Mouse (Mus musculus): Measurements from ENCODE around the gene Tril. TPM values are rescaled to one million over a fixed set of nuclear protein-coding genes. Genes with fewer than 3 reads are reported as not detected.

Gene Tril
- 10 to 100 TPM; 32.3 to 45.3 TPM for total RNA-seq (2021)
- long read RNA-seq, experiment 1, full-length matches to known transcripts: 34 of 34 reads
- long read RNA-seq, experiment 1, partial matches to known transcripts: 0 of 34 reads
- long read RNA-seq, experiment 1, other reads (novel, unspliced or antisense): 0 of 34 reads
- long read RNA-seq, experiment 2, full-length matches to known transcripts: 102 of 102 reads
- long read RNA-seq, experiment 2, partial matches to known transcripts: 0 of 102 reads
- long read RNA-seq, experiment 2, other reads (novel, unspliced or antisense): 0 of 102 reads

DNA sequence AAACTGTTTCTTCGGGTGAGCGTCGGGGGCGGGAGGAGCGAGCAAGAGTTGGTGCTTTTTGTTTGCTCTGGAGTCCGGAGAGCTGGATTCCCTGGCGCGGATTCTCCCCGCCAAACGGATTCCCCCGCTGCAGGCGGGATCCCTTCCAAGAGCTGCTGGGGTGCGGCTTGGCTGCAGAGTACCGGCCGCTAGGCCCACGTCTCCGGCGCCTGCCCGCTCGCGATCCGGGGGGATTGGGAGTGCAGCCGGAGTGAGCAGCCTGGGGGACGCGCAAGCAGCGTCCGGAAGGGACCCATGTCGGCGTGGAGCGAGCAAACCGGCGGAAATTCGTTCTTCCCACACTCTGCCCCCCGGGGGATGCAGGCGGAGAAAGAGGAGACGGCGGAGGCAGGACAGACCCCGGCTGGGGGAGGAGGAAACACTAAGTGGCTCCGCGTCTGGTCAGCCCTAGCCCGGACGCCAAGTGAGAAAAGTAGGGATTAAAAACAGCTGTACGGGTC, at the start of gene Tril:
Gene Tril (minus strand): TSS at position 345 of the 500 bp plus-strand sequence.
- DNase-seq (ENCODE audit: low spot score in 2 of 2): peak; percentile 44

DNA sequence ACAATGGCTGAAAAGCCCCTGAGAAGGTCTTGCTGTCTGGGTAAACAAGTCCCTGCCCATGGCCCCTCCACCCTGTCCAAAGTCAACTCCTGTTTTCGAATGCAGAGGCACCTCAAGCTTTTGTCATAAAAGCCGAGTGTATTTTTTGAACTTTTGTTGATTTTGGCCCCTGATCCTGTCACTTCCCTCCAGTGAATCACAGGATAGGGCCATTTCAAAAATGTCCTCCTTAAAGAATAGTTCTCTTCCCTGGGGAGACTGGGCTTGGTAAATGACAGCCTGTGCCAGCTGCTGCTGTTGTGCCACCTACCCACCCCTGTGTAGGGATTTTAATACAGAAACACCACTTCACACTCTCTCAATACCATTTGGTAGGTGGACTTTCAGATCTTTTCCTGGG, 42.4 kb upstream of the Tril start:
- no peak for DNase-seq (ENCODE audit: low spot score in 2 of 2)

DNA sequence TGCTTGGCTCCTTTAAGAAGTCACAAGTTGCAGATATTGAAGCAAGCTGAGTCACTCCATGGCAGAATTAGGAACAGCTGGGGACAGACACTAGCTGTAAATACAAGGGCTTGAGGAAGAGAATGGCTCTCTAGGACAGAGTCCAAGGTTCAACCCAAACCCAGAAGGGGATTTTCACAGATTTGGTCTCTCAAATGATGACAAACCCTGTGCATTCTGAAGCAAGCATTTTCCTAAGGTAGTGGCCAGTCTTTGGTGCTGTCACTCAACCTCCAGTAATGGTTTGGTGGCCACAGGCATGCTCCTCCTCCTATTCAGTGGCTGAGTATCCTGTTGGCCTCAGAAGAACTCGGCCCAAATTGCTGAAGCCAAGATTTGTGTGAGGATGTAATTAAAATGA, 38.5 kb upstream of the Tril start:
- no peak for DNase-seq (ENCODE audit: low spot score in 2 of 2)

DNA sequence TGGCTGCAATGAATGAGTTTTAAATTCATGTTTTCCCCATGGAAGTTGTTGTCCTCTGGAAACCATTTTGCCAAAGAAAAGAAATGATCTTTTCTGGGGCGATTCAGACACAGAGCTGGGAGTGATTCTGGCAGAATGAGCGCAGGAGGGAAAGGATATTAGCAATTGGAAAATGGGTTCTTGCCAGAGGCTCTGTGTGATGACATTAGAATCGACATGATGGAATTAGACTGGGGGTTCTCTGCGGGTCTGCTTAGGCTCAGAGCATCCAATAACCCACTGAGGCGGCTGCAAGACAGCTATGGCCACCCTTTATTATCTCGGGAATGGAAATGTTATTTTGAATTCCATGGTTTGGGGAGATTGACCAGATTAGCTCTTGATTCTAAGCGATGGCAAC, 37.2 kb upstream of the Tril start:
- no peak for DNase-seq (ENCODE audit: low spot score in 2 of 2)

DNA sequence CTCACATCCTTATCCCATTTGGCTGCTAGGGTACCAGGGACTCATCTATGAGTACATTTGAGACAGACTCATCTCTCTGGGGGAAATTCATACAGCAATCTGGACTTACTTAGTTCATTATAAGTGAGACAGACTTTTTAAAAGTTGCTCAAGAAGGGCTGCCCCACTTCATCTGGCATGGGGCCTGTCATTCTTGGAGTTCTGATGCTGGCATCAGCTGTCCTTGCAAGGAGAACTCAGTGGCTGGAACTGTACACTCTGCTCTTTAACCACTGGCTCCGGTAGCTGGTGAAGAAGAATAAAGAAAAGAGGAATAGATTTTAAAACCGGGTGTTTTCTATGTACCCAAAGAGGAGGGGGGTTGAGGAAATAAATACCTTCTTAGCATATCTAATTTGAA, 36.1 kb upstream of the Tril start:
- DNase-seq (ENCODE audit: low spot score in 2 of 2): no peak

DNA sequence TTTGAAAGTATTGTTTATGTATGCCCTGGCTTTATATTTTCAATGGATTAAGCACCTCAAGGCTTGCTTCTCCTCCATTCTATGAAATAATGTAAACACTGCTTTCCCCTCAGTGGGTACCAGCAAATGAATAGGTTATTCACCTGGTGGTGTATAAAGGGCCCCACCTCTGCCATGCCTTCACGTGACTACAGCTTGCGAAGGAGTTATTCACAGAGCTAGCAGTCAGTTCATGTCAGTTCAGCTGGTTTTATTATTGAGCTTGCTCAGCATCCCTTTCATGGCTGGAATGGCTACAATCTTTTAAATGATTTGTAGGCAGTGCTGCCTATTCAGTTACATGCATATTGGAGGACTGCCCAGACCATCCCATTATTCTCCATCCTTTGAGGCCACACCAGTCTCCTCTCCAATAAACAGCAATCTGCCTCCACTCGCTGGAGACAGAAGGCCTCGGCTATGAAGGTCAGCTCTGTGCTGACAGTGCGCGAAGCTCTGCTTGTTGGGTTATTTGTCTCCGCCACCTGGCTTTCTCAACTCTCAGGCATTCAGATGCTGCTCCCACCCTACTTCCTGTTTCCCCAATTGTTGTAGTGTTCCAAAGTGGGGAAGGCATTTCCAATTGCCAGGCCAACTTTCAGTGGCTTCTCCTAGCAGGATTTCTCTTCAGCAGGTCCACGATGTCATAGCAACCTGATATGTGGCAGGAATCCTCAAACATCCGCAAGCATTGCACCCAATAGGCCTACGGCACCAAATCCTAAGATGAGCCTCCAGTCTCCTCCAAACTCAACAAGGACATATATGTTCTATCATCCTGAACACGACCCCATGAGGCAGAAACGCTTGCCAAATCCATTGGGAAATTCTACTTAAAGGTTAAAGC, 34.6 kb upstream of the Tril start:
- DNase-seq (ENCODE audit: low spot score in 2 of 2): no peak

DNA sequence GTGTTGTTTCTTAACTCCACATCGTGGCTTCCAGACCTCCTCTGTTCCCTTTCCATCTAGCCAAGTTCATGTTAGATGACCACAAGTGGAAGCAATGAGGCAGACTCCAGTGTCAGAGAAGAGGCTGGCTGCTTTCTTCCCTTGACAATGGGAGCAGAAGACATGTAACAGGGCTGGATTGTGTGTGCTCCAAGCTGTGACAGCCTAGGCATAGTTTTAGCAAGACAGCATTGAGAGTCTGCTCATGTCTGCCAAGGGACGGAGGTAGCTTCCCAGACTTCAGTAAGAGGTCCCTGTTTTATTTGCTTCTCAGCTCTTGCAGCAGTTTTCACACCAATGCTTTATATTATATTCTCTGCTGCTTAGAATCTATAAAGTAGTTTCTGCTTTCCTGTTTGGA, 33.6 kb upstream of the Tril start:
- no peak for DNase-seq (ENCODE audit: low spot score in 2 of 2)

DNA sequence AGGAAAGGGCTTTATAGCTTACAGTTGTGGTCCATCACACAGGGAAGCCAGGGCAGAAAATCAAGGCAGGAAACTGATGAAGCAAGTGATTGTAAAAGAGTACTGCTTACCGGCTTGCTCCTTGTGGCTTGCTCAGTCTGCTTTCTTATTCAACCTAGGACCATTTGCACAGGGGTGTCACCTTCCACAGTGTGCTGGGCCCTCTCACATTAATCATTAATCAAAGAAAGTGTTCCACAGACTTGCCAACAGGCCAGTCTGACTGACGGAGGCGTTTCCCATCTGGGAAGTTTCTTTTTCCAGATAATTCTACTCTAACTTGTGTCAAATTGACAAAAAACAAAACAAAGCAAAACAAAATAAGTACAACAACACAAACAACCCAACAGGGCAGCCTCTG, 32.9 kb upstream of the Tril start:
- DNase-seq (ENCODE audit: low spot score in 2 of 2): no peak

DNA sequence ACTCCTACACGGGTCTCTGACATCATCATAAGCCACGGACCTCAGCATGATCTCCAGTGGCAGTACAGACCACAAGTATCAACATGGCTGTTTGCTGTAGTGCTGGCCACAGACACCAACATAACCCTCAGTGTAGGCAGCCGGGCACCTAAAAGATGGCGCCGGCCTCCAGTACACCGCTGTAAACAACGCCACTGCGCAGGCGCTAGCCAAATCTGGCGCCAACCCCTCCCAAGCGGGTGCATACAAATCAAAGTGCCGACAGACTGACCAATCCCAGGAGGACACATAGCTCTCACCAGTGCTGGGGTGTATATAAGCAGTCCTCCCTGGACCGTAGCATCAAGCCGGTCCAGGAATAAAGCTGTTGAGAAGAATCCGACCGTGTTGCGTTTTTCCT, 24.0 kb upstream of the Tril start:
- DNase-seq (ENCODE audit: low spot score in 2 of 2): no peak

DNA sequence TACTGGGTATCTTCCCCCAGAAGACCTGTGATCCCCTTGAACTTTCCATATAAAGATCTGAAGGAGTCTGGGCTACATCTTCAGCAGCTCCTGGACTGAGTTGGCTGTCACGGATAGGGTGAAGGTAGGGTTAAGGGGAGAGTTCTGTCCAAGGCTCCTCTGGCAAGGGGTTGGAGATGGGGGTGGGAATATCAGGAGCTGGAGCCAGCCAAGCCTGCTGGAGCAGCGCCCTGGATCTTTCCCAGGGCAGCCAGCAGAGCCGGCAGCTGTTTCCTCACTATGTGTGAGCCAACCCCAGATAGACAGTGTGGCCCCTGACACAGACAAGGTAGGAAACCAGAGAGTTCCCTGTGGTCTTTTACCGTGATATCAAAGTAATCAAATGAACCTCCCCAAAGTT, 4.6 kb upstream of the Tril start:
- DNase-seq (ENCODE audit: low spot score in 2 of 2): no peak

DNA sequence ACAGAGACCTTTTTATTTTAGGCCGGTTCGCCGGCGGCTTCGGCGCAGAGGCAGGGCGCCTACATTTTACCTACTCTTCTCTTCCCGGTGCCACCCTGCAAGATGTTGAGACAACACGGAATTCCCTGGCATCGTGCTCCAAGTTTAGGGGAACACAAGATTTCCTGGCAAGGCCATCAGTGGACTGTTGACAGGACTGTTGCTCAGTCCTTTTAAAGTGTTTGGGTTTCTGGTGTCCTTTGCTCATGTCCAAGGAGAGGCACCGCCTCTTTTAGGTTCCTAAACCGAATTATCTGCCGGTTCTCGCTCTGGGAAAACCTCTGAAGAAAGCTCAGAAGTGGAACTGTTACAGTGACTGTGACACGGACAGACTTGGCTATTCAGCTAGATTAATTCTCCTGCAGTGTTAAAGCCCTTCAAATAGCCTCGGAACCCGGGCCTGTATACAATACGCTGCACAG, 441 bp upstream of the Tril start:
- no peak for DNase-seq (ENCODE audit: low spot score in 2 of 2)

DNA sequence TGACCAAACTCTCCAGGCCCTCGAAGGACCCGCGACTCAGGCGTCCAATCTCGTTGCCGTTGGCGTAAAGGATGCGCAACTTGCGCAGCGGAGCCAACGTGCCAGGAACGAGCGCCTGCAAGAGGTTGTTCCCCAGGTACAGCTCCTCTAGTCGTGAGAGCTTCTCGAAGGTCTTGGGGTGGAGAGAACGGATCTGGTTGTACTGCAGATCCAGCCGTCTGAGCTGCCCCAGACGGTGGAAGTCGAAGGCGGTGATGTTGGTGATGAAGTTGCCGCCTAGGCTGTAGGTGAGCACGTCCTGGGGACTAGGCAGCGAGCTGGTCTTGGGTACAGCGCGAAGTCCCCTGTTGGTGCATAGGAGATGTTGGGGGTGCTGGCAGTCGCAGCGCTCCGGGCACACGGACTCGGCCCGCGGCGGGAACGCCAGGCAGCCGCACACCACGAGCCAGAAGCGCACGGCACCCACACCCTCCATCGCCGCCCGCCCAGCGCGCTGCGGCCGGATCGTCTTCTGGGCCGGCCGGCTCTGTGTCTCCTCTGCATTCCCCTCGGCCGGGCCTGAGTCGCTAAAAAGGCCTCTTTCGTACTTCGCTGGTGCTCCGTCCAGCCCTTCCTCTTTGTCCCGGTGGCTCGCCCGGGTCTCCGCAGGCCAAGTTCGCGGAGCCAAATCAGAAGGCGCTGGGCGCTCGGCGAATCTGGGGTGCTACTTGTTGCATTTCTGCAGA, 707 bp downstream of the Tril start:
- DNase-seq (ENCODE audit: low spot score in 2 of 2): peak; percentile 26 to 35

DNA sequence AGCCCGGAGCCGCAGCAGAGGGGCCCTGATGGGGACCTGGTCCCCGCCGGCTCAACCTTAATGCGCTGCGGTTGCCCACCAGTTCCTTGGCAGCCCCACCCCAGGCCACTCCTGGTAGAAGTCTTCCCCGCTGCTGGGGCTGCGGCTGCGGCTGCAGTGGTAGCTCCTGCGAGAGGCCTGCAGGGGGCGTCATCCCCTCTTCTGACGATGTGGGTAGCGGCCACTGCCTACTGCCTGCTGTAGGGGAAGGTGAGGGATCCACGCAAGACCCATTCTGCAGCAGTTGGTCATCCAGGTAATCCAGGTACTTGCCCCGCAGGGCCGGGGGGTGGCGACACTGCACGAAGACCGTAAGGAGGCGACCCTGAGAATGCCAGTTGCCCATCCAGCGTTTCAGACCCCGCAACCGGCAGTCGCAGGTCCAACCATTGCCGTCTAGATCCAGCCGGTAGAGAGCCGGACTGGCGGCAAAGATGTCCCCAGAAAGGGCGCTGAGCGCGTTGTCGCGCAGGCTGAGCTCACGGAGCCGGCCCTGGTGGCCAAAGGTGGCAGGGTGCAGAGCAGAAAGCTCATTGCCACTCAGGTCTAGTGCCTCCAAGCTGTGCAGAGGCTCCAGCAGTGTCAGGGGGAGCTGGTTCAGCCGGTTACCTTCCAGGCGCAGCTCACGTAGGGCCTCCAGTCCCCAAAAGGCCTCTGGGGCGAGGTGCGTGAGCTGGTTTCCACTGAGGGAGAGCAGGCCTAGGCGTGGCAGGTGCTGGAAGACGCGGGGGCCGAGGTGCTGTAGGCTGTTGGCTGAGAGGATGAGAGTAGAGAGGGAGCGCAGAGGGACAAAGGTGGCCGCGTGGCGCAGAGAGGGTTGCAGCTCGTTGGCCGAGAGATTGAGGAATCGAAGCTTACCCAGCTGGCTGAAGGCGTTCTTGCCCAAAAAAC, 1.6 kb downstream of the Tril start:
- DNase-seq (ENCODE audit: low spot score in 2 of 2): no peak

DNA sequence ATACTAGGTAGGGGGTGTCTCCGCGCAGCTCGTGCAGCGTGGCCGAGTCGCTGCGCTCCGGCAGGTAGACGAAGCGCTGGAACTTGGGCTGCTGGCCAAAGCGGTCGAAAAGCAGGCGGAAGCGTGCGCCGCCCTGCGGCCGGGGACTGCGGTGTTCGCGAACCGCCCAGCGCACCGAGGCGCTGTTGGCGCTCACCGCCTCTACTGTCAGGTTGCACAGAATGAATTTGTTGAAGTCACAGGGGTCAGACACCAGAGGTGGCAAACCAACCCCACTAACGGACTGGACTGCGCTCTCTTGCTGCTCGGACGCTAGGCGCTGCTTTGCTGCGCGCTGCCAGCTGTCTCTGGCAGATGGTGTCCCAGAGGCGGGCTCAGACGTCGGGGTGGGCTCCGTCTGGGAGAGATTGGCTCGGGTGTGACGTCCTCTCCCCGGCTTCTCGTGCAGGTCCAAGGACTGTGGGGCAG, 2.3 kb downstream of the Tril start:
- DNase-seq (ENCODE audit: low spot score in 2 of 2): peak; percentile 62 to 64

DNA sequence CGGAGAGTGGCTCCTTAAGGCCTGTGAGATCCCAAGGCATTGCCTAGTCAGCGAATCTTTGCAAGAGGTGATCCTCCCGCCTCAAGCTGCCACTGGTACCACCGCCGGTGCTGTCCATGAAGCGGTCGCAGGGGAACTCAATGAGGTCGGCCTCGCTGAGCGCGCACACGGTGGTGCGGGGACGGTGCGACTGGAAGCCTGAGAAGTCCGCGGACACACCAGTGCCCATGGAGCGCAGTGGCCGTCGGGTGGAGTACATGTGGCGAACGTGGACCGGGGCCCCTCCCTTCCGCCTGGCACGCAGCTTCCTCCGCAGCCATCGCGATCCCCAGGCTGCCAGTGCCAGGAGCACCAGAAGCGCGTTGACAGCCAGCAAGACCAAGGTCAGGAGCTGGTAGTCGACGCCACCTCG, 2.9 kb downstream of the Tril start:
- DNase-seq (ENCODE audit: low spot score in 2 of 2): no peak

DNA sequence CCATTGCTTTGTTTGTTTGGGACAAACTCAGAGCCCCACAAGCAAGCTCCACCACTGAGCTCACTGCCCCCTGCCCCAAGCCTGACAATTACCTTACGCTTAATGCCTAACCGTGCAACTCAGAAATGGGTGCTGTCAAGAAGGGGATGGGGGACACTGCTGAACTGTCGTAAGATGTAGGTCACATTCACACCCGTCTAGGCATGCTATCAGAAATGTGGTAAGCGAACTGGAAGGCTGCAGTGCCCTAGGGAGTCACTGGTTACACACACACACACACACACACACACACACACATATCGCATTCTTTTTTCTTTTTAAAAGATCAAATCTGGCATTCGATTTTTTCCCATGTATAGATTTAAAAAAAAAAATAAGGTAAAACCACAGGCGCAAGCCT, 4.0 kb downstream of the Tril start:
- no peak for DNase-seq (ENCODE audit: low spot score in 2 of 2)

DNA sequence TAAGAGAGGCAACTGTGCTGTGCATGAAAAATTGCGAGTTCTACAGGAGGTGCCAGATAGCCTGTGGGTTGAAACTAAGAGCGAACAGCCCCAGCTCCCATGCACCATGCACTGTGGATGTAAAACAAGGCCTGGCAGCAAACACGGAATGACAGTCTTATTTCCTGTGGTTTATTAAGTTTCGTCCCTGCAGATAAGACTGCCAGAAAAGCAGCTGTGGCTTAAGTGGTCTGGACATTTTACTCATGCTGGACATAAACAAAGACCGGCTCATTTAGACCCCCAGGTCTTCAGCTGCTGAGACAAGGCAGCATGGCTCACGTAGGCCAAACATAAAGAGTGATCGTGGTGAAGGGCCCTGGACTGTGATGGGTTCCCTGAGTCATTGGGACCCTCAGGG, 4.9 kb downstream of the Tril start:
- no peak for DNase-seq (ENCODE audit: low spot score in 2 of 2)

DNA sequence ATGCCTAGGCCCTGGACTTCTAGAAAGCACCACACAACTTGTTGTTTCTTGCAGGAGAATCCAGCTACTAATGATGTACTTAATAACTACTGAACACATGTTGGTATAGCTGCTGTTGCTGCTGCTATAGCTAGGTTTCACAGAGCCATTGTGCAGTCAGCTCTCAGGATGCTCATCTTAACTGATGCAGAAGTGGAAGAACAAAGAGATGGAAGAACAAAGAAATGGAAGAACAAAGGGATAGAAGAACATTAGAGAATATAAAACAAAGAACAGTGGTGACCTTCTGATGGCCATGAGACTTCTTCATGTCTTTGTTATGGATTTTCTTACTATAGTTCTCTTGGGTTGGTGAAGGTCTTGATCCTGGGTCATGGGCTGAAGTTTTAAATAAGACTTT, 6.4 kb downstream of the Tril start:
- DNase-seq (ENCODE audit: low spot score in 2 of 2): no peak

DNA sequence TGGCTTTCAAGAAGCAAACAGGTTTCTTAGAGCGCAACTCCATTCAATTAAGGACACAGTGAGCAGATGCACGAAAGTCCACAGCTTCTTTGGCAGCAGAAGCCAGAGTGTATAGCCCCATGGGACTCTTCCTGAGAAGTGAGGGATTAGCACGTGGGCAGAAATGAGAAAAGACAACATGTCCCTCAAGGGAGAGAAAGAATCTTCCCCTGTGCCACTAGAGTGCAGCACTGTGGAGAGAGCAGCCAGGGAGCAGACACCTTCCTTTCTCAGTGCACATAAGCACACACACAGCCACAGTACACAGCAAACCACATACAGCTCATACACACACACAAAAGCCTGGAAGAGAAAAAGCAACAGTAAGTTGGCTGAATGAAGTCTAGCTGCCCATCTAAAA, 8.4 kb downstream of the Tril start:
- no peak for DNase-seq (ENCODE audit: low spot score in 2 of 2)

DNA sequence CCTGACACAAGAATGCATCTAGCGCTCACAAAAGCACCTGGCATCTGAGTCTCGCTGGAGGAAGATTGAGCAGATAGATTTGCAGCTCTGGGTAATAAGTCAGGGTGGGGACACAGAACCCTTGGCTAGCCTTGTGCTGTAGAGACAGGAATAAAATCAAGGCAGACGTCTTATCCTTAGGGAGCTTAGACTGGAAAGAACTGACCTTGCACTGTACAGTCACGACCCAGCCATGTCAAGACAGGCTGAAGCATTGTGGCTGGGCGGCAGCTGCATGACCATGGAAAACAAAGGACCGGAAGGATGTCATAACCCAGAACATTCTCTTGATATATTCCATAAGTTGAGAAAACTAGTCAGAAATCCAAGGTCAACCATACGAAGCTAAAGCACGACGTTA, 11.8 kb downstream of the Tril start:
- no peak for DNase-seq (ENCODE audit: low spot score in 2 of 2)

DNA sequence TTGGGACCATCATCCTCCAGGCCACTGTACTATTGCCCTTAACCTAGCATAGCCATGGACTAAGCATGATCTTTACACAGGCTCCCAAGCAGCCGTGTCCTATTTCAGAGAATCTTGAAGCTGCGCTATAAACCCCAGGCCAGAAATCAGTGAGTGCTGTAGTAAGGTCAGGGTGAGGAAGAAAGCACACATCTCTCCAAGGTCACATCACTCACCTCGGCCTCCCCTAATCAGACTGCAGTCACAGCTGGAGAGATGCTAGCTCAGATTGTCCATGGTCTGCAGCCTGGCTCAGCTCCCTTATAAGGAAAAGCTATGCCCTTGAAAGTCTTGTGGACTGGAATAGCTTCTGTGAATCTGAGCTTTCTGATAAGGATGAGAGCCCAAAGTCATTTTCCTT, 13.4 kb downstream of the Tril start:
- DNase-seq (ENCODE audit: low spot score in 2 of 2): no peak
